Mouse (Mus musculus) lung, postnatal 0 days (tissue): ENCODE data around the gene Kifc1. TPM values are rescaled to one million over a fixed set of nuclear protein-coding genes. Genes with fewer than 3 reads are reported as not detected.

Source experiments
- ATAC-seq: fragments of 200-750 bp; cut with Nextera tagmentation; 2 replicates; pipeline ENCODE4 v1.8.0; 2017; ENCODE audit warnings: moderate library complexity
- DNase-seq: peaks from one replicate; pipeline ENCODE4 v3.0.0-alpha.2; 2016; ENCODE audit warnings: low spot score
- H3K27ac ChIP-seq: fragments of 300-500 bp; sonication (generic); 2 replicates; pipeline ENCODE4 v1.5.1; 2014; ENCODE audit warnings: antibody characterized with exemption, mild to moderate bottlenecking, low read length, mixed read lengths
- H3K27me3 ChIP-seq: fragments of 300-500 bp; sonication (generic); replicated peaks from 2 replicates; pipeline ENCODE4 v1.6.1; 2014; ENCODE audit warnings: low read length, mixed read lengths; ENCODE audit not compliant: insufficient read depth
- H3K36me3 ChIP-seq: fragments of 300-500 bp; sonication (generic); 2 replicates; pipeline ENCODE4 v1.6.1; 2014; ENCODE audit warnings: low read length, mixed read lengths; ENCODE audit not compliant: insufficient read depth
- H3K4me1 ChIP-seq: fragments of 300-500 bp; sonication (generic); 2 replicates; pipeline ENCODE4 v1.6.1; 2014; ENCODE audit warnings: antibody characterized with exemption, low read depth, low read length, mixed read lengths; ENCODE audit not compliant: insufficient read depth
- H3K4me2 ChIP-seq: fragments of 300-500 bp; sonication (generic); replicated peaks from 2 replicates; pipeline ENCODE4 v1.6.1; 2014; ENCODE audit warnings: low read depth, mild to moderate bottlenecking, low read length, moderate library complexity, mixed read lengths
- H3K4me3 ChIP-seq: fragments of 300-500 bp; sonication (generic); 2 replicates; pipeline ENCODE4 v1.5.1; 2014; ENCODE audit warnings: low read depth, low read length
- H3K9ac ChIP-seq: fragments of 300-500 bp; sonication (generic); replicated peaks from 2 replicates; pipeline ENCODE4 v1.6.1; 2014; ENCODE audit warnings: low read depth, mild to moderate bottlenecking
- H3K9me3 ChIP-seq: fragments of 300-500 bp; sonication (generic); 2 replicates; pipeline ENCODE4 v1.6.1; 2016; ENCODE audit warnings: low read length, mixed read lengths
- CTCF ChIP-seq: IDR thresholded peaks from 2 replicates; pipeline ENCODE4 v1.5.1; 2016; ENCODE audit warnings: antibody characterized with exemption, mild to moderate bottlenecking
- EP300 ChIP-seq: IDR thresholded peaks from 2 replicates; pipeline ENCODE4 v1.6.1; 2016; ENCODE audit warnings: antibody characterized with exemption, mild to moderate bottlenecking, control low read depth
- WGBS: fragments of 180-500 bp; shearing (Covaris S2); extraction: QIAGEN DNeasy Blood & Tissue Kit; methylation state at CpG from one replicate; pipeline ENCODE4 v1.1.7; 2014; 5-methylcytosine and 5-hydroxymethylcytosine counted together
- polyA plus RNA-seq: library from polyadenylated mRNA; unstranded; fragments of >200 nt; fragmentation: Nextera tagmentation; extraction: Ambion mirVana; gene quantifications from 2 replicates; pipeline ENCODE4 v1.2.1, GENCODE M21; 2015

The Kifc1 gene
- polyA plus RNA-seq, result 0.37 and 1.0 TPM in 2 replicates

DNA sequence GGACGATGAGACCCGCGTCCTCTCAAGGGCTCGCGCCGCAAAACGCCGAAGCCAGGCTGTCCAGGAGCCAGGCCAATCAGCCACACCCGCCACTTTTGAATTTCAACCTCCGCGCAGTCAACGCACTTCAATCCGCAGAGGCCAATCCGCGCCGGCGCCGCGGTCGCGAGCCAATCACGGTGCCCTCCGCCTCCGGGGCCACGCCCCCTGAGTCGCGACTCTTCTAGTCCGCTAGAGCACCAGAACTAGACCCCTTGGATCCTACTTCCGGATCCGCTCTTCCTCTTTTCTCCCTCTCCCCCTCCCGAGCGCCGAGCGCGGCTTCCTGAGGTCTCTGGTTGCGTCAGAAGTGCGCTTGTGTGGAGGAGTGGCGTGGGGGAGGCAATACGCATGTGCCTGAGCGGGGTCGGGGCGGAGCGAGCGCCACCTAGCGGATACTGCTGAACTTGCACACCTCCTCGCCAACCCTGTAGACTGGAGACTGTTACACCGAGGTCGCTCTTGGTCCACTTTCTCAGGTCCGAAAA lies at the start of gene Kifc1:
Gene Kifc1, minus strand, starts transcription at position 129 of the 527 bp plus-strand sequence.
- no peak within 1 kb of the TSS for H3K9ac ChIP-seq
- no peaks in the 10 kb centered on the region for H3K27me3 ChIP-seq
- TF ChIP-seq EP300, result no peak
- TF ChIP-seq CTCF, result peak; percentile 100
- peak within 1 kb of the TSS; percentile 55 for H3K4me3 ChIP-seq
- peak; percentile 100 for ATAC-seq
- WGBS, result under 1% methylated on average over 47 of the region's 49 CpGs
- DNase-seq, result peak; percentile 100
- H3K4me1 ChIP-seq, result no peaks in the 10 kb centered on the region
- H3K4me2 ChIP-seq, result peak within 1 kb of the TSS; percentile 66
- no peaks in the 10 kb centered on the region for H3K36me3 ChIP-seq
- H3K27ac ChIP-seq, result no peak within 1 kb of the TSS
- no peaks in the 10 kb centered on the region for H3K9me3 ChIP-seq

DNA sequence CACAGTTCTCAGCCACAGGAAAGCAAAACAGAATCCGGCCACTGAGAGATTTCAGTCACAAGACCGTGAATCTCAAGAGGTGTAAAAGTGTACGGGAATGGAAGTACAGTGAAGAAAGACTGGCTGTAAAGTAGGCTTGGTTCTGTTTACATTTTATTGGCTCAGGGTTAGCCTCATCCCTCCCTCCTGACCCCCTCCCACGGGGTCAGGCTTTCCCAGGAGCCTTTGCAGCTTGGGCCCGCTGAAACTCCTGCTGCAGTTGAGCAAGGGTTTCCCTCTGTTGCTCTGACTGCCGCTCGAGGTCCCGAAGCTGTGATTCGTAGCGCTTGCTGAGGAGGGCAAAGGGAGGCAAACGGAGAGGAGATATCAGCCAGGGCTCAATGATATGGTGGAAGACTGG lies 48.3 kb upstream of the Kifc1 start:
- Histone ChIP-seq H3K4me3 (no peak overlapping the region), H3K27me3 (no peaks in the 10 kb centered on the region), H3K4me1 (peaks cover 6% of the 10 kb centered on the region; the same call in 1 of the 2 replicates), H3K27ac (no peak overlapping the region), H3K9ac (no peak overlapping the region), H3K9me3 (no peaks in the 10 kb centered on the region), H3K4me2 (no peak overlapping the region), H3K36me3 (0 out of 2 replicates have a peak, but pooled peaks cover 8% of the 10 kb centered on the region)
- DNase-seq, result no peak
- TF ChIP-seq CTCF, result no peak
- no peak for TF ChIP-seq EP300
- no peak for ATAC-seq
- WGBS, result 75% methylated on average over 11 of the region's 11 CpGs

DNA sequence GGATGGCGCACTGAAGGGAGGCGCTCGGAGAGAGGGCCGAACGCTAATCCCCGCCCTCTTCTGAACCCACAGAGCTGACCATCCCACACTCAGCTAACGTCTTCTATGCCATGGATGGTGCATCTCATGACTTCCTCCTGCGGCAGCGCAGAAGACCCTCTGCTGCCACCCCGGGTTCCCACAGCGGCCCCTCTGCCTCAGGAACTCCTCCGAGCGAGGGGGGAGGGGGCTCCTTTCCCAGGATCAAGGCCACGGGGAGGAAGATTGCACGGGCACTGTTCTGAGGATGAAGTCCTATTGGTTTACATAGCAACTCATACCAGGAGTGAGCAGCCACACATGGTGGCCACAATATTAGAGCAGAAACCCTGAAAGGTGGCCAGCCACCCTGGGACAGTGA lies 46.5 kb upstream of the Kifc1 start:
- no peak overlapping the region for H3K9ac ChIP-seq
- DNase-seq (no peak), ATAC-seq (no peak)
- H3K27me3 ChIP-seq, result no peaks in the 10 kb centered on the region
- no peak overlapping the region for H3K4me2 ChIP-seq
- no peak overlapping the region for H3K4me3 ChIP-seq
- no peaks in the 10 kb centered on the region for H3K9me3 ChIP-seq
- no peak overlapping the region for H3K27ac ChIP-seq
- peaks cover 20% of the 10 kb centered on the region for H3K36me3 ChIP-seq
- 79% methylated on average over 15 of the region's 15 CpGs for WGBS
- no peak for TF ChIP-seq EP300
- TF ChIP-seq CTCF, result no peak
- peaks cover 6% of the 10 kb centered on the region; the same call in 1 of the 2 replicates for H3K4me1 ChIP-seq

DNA sequence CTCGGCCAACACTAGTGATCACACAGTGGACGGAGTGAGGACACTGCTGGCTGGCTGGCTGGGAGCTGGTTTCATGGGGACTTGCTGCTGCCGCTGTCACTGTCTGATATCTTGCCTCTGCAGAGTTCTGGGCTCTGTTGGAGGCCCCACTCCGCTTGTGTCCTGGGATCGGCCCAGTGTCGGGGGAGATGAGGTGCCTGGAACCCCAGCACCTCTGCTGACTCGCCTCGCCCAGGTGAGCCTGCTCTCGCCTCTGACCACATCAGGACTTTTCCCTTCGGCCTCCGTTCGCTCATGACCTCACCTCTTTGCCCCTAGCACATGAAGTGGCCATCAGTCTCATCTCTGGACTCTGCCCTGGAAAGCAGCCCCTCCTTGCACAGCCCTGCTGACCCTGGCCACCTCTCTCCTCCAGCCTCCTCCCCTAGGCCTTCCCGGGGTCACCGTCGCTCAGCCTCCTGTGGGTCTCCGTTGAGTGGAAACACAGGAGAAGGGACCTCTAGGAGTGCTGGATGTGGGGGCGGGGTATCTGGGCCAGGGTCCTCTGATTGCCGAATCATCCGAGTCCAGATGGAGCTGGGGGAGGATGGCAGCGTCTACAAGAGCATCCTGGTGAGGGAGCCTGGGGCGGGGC lies 45.1 kb upstream of the Kifc1 start:
- Histone ChIP-seq H3K4me3 (no peak overlapping the region), H3K9me3 (no peaks in the 10 kb centered on the region), H3K27me3 (no peaks in the 10 kb centered on the region), H3K27ac (no peak overlapping the region), H3K36me3 (peaks cover 20% of the 10 kb centered on the region), H3K4me2 (no peak overlapping the region), H3K9ac (no peak overlapping the region), H3K4me1 (0 out of 2 replicates have a peak, but pooled peaks cover 5% of the 10 kb centered on the region)
- ATAC-seq (no peak), DNase-seq (no peak)
- WGBS, result 83% methylated on average over 21 of the region's 21 CpGs
- no peak for TF ChIP-seq CTCF
- no peak for TF ChIP-seq EP300

DNA sequence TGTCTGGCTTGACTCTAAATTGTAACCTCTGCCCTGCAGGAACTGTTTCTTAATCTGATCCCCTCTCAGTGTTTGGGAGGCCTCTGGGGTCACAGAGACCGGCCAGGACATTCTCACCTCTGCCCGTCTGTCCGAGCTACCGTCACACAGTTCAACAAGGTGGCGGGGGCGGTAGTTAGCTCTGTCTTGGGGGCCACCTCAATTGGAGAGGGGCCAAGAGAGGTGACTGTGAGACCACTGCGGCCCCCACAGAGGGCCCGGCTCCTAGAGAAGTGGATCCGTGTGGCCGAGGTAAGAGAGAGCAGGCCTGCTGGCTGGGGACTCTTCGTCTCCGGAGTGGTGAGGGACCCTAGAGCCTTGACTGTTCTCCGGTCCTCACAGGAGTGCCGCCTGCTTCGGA lies 42.5 kb upstream of the Kifc1 start:
- TF ChIP-seq EP300 (no peak), CTCF (no peak)
- no peak overlapping the region for H3K4me2 ChIP-seq
- no peaks in the 10 kb centered on the region for H3K9me3 ChIP-seq
- 93% methylated on average over 15 of the region's 15 CpGs for WGBS
- H3K4me3 ChIP-seq, result no peak overlapping the region
- no peak for DNase-seq
- no peak overlapping the region for H3K27ac ChIP-seq
- ATAC-seq, result no peak
- no peak overlapping the region for H3K9ac ChIP-seq
- 0 out of 2 replicates have a peak, but pooled peaks cover 5% of the 10 kb centered on the region for H3K4me1 ChIP-seq
- peaks cover 20% of the 10 kb centered on the region for H3K36me3 ChIP-seq
- no peaks in the 10 kb centered on the region for H3K27me3 ChIP-seq

DNA sequence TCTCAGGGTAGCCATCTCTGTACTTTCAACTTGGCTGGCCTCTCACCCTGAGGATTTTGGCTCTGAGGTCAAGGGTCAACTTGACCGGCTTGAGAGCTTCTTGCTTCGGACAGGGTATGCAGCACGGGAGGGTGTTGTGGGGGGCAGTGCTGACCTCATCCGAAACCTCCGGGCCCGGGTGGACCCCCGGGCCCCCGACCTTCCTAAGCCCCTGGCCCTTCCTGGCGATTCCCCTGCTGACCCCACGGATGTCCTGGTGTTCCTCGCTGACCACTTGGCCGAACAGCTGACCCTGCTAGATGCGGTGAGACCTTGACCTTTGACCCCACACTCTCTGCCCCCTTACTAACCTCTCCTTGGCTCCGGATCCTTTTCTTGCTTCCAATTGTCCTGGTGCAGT lies 42.0 kb upstream of the Kifc1 start:
- WGBS, result 86% methylated on average over 11 of the region's 14 CpGs
- no peak overlapping the region for H3K4me2 ChIP-seq
- peaks cover 20% of the 10 kb centered on the region for H3K36me3 ChIP-seq

More for the DNA sequence above, 42.0 kb upstream of the Kifc1 start:
- Histone ChIP-seq H3K9me3 (no peaks in the 10 kb centered on the region), H3K4me3 (no peak overlapping the region), H3K27ac (no peak overlapping the region), H3K4me1 (0 out of 2 replicates have a peak, but pooled peaks cover 5% of the 10 kb centered on the region), H3K27me3 (no peaks in the 10 kb centered on the region), H3K9ac (no peak overlapping the region)
- TF ChIP-seq CTCF (no peak), EP300 (no peak)
- no peak for ATAC-seq
- DNase-seq, result no peak
